Mouse (Mus musculus): ENCODE measurements around the gene Slc37a1.
"Not testable (repeated sequence)": the region's sequence is repeated elsewhere in the genome, so short reads cannot be mapped to it uniquely, and the experiment has no call there.

Gene Slc37a1

DNA sequence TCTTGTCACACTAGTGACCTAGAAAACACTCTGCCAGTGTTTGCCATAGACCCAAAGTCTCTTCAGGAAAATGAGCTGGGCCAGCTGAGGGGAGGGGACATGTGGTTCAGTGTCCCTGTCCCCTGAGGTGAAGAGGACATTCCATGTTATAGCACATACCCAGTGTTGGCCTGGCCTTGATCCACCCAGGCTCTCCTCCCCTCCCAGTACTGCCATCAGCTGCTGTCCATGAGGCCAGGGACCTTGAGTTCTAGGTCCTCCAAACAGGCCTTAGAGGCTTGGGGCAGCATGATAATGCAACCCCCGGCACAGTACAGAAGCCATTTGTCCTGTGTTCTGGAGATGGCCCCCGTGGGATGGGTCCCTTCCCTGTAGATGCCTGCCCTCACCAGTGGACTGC lies 53.2 kb downstream of the Slc37a1 start:
- ATAC-seq (ENCODE audit: insufficient number of reproducible peaks, low FRiP score, low TSS enrichment), result no peak

DNA sequence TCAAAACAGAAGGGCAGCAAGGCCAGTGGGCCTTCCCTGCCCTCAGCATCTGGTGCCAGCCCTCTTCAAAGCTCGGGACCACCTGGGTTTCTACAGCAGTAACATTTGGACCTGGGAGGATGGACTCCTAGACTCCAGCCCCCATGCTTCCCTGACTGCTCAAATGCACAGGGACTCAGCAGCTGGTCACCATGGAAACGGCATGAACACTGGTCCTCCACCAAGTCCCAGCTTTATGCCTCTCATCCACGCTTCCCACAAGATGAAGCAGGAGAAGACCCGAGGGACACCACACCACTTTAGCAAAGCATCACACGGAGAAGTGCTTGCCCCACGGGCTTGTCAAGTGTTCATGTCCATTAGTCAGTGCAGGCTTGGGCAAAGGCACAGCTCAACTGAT lies 55.6 kb downstream of the Slc37a1 start:
- ATAC-seq (ENCODE audit: insufficient number of reproducible peaks, low FRiP score, low TSS enrichment), result no peak

DNA sequence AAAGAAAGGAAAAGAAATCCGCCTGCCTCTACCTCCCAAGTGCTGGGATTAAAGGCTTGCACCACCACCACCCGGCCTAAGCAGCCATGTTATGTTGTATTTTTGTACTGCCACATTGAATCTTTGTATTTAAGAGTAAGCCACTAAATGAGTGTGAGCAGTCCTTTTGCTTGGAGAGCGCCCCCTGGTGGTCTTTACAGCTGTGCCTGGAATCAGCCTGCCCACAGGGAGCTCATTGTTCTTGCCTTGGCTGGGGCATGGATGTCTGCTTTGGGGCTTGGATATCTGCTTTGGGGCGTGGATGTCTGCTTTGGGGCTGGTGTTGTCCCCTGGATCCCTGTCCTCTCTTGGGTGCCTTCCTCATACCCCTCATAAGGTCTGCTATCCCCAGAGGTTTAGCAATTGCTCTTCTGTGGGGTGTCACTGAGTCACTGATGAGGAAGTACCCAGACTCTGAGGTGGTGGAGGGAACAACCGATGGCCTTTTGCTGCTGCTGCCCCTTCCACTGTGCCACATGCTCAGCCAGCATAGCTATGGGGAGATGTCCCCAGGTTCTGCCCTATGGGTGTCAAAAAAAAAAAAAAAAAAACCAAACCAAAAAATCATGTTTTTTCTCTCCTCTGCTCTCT lies 57.7 kb downstream of the Slc37a1 start:
- ATAC-seq (ENCODE audit: insufficient number of reproducible peaks, low FRiP score, low TSS enrichment), result peak; percentile 56; the same call in 1 of the 2 replicates

DNA sequence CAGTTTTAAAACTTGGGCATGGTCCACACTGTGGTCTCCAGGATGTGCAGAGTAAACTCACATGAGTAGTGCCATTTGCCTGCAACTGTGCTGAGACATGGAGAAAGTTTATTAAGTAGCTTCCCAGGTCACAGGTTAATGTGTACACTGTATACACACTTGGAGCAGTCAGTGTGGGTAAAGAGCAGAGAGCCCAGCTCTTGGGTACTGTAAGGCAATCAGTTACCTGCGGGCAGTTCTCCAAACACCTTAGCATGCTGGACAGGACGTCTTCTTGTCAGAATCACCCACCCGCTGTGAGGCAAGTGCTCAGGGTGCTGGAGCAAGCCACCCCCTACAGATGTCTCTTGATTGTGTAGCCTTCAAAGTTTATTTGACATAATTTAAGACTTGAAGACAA lies 58.2 kb downstream of the Slc37a1 start:
- no peak for ATAC-seq (ENCODE audit: insufficient number of reproducible peaks, low FRiP score, low TSS enrichment)

DNA sequence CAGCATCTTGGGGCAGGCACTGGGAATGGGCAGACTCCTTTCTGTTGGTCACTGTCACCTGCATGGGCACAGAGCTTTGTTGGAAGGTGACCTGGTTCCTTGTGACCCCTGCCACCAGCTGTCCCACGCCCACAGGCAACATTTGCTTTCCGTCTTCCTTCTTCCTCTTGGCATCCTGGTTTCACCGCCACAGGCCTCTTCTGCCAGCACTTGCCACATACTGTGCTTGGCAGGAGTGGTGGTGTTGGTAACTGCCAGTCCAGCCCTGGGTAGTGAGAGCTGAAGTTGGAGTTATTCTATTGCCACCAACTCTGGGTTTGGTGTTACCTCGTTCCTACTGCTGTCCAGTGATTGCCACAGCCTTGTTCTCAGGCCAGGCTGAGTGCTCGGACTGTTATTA lies 61.5 kb downstream of the Slc37a1 start:
- no peak for ATAC-seq (ENCODE audit: insufficient number of reproducible peaks, low FRiP score, low TSS enrichment)

DNA sequence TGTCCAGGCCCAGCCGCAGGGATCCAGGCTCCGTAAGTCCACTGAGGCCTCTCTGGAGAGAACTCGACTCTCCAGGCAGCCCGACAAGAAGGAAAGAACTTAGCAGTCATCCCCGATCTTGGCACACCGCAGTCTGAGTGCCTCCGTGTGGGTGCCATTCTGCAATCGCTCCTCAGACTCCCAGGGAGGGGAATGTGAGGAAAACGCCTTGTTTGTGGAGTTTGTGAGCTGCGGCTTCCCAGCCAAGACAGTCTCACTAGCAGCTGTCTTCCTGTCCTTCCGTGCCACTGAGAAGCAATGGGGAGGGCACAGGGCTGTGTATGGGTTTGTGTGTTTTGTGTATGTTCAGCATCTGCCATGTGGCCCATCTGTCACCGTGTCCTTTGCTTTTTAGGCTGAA lies 62.8 kb downstream of the Slc37a1 start:
- ATAC-seq (ENCODE audit: insufficient number of reproducible peaks, low FRiP score, low TSS enrichment), result no peak

DNA sequence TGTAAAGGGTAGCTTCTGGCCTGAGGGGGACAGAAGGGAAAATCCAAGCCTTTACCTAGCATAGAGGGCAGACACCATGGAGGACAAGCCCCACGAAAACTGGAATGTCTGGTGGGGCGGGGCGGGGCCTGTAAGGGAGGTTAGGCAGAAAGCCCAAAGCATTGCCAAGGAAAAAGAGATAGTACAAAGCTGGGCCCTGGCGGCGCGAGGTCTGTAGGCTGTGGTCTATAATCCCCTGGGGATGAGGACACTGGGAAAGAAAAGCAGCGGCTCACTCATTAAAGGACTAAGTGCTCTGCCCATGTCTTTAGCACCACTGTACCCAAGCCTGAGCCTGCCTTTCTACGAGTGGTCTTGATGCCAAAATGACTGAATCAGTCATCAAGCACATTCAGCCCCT lies 65.4 kb downstream of the Slc37a1 start:
- no peak for ATAC-seq (ENCODE audit: insufficient number of reproducible peaks, low FRiP score, low TSS enrichment)

DNA sequence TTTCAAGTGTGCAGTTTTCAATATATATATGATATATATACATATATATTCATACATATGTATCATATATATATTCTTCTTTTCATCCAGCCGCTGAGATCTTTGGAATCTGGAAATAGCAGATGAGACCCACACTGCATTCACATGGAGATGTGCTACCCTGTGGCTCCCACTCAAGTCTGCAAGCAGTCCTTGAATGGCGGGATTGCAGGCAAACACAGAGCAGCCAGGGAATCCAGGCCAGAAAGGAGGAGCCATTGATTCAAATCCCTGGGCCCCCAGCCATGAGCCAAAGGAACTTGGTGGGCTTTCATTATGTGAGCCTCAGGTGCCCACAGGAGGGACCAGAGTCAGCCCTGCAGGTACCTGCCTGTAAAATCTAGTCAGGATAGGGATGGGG lies 66.7 kb downstream of the Slc37a1 start:
- no peak for ATAC-seq (ENCODE audit: insufficient number of reproducible peaks, low FRiP score, low TSS enrichment)

DNA sequence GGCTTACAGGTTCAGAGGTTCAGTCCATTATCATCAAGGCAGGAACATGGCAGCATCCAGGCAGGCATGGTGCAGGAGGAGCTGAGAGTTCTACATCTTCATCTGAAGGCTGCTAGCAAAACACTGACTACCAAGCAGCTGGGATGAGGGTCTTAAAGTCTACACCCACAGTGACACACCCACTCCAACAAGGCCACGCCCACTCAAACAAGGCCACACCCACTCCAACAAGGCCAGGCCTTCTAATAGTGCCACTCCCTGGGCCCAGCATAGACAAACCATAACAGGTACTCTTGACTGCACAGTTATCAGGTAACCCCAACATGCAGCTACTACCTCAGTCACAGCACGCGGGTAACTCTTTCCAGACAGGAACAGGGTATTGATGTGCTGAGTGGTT lies 68.1 kb downstream of the Slc37a1 start:
- not testable (repeated sequence) for ATAC-seq (ENCODE audit: insufficient number of reproducible peaks, low FRiP score, low TSS enrichment)

DNA sequence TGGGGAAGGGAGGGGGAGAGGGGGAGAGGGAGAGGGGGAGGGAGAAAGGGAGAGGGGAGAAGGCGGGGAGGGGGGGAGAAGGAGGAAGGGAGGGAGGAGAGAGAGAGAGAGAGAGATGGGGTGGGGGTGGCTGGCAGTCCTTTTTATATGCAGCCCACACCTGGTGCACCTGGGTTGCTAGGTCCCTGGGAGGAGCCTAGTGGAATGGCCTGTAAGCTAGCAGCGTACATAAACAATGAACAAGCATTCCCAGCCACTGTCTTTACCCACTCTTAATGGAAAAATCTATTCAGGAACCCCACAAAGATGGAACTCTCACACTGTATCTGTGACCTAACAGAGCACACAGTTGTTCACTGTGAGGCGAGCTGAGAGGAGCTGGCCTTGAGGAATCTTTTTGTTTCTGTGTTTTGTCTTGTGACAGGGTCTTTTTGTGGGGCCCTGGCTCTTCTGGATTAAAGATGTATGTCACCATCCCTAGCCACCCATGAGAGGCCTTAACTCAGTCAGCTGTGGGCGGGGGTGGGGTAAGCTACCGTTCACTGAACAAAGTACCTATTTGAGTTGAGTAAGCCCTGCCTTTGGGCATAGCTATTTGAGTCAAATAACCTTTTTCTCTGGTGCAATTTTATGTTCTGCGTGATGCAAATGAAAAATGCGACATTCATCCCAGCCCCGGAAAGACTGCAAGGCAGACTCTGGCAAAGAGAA lies 69.4 kb downstream of the Slc37a1 start:
- ATAC-seq (ENCODE audit: insufficient number of reproducible peaks, low FRiP score, low TSS enrichment), result no peak

DNA sequence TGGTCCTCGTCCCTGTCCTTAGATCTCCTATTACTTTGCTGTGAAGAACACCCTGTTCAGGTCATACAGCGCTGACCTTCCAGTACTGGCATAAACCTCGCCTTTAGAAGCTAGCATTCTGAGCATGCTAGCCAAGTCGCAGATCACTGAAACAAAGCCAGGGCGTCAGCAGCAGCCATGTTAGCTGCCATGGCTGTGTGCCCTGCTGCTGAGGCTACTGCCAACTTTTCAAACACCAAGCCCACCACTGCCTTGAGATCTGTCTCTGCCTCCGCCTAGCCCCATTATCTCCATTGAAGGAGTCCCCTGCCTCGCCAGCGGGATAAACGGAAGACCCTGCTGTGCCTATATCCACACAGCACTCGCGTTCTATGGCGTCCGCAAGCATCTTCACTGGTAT lies 74.0 kb downstream of the Slc37a1 start:
- no peak for ATAC-seq (ENCODE audit: insufficient number of reproducible peaks, low FRiP score, low TSS enrichment)

DNA sequence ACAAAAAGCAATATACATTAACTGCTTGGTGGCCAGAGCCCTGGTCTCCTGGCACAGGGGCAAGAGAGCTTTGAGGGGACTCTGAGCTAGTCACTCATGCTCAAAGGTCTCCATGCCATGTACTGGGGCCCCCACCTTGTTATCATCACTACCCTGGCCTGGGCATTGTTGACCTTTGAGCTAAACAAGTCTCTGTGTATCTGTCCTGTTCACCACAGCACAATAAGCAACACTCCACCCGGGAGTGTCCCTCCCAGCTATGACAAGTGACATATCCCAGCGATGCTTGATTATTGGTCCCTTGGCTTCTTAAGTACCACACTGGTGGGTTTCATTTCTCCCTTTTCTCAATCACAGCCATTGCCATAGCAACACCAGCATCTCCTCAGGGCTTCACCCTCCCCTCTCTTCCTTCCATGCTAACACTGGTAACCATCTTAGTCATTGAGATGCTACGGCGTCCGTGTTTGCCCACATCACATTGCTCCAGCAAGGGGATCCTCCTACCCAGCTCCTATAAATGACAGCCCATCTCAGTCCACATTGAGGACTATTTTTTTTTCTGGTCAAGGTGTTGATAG lies 79.1 kb downstream of the Slc37a1 start:
- no peak for ATAC-seq (ENCODE audit: insufficient number of reproducible peaks, low FRiP score, low TSS enrichment)

DNA sequence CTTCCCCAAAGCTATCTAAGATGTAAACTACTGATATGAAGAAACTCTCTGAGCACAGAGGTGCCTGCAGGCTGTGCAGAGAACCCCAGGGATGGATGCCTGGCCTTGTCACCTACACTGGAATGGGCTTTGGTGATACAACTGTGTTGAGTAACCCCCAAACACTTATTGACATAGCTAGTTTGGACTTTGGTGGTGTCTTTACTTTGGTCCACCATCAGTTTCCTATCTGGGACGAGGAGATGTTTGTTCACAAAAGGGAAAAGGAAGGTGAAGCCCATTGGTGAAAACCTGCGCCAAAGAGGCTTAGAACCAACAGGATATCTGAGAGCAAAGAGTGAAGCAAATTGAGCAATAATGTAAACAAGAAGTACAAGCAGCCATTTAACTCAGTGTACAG lies 83.6 kb downstream of the Slc37a1 start:
- no peak for ATAC-seq (ENCODE audit: insufficient number of reproducible peaks, low FRiP score, low TSS enrichment)

DNA sequence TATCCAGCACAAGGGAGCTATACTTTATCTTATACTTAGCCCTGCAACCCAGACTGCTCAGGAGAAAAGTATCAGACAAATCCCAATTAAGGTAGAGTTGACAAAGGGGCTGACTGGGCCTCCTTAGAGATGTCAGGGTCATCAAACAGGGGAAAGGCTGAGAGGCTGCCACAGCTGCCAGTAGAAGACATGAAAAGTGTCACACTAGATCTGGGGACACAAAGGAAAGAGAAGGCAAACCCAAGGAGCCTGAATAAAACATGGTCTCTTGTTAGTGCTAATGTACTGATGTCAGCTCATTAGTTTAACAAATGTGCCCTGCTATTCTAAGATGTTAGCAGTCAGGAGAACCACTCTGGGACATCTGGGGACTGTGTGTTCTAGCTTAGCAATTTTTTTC lies 84.3 kb downstream of the Slc37a1 start:
- ATAC-seq (ENCODE audit: insufficient number of reproducible peaks, low FRiP score, low TSS enrichment), result no peak

DNA sequence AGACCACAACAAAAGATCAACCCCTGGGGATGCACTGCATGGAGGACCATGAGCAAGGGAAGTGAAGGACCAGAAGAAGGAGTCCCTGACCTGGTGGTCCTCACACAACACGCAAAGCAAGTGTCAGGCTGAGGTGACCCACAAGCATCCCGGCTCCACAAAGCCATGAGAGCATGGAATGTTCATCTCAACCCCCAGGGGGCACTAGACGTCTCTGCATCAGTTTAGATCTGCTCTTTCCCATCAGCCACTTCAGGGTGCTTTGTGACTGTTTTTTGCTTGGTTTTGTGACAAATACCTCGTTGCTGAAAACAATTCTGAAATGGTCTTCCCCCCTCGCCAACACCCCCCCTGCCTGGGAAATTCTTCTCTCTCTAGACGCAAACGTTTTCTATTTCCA lies 91.4 kb downstream of the Slc37a1 start:
- ATAC-seq (ENCODE audit: insufficient number of reproducible peaks, low FRiP score, low TSS enrichment), result peak; percentile 82; the same call in 1 of the 2 replicates

DNA sequence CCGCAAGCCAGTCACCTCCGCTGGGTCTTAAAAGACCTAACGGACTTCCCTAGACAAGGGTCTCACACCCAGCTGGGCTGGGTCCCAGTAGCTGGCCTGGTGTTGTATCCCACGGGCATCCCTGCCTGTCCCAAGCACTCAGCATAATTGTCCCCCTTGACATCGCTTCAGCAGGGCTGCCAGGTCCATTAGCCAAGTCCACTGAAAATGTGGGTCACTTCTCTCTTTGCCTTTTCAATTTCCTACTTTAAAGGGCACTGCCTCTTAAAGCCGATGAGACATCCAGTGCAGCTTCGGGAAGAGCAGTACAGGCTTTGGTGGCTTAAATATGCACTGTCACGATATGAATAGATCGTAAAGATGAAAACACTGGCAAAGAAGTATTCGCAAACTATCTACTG lies 91.8 kb downstream of the Slc37a1 start:
- ATAC-seq (ENCODE audit: insufficient number of reproducible peaks, low FRiP score, low TSS enrichment), result peak; percentile 72; the same call in 1 of the 2 replicates

DNA sequence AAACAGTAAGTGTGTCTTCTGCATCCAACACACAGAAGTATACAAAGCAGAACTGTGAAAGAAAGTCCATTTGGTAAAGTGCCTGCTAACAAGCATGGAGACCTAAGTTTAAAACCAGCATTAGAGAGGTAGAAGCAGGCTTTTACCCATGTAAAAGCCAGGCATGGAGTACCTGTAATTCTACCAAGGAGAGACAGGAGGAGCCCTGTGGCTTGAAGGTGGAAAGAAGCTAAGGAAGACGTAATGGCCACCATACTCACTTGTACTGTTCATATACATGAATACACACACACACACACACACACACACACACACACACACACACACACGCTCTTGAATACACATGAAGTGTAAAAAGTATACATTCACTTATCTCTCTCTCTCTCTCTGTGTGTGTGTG lies 92.5 kb downstream of the Slc37a1 start:
- no peak for ATAC-seq (ENCODE audit: insufficient number of reproducible peaks, low FRiP score, low TSS enrichment)

DNA sequence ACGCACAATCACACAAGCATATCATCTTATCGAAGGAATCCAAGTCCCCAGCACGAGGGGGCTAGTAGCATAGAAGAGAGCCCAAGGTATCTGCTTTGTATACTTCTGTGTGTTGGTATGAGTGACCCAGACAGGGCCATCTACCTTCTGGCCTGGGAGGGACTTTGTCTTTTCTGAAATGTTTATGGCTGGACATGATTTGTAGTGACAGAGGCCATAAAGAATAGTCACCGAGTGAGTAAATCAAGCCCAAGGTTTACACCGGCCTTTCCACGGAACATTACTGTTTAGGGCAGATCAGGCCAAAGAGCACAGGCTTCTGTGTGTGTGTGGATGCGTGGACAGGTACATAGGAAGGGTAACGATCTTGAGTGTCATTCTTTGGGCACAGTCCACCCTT lies 93.3 kb downstream of the Slc37a1 start:
- no peak for ATAC-seq (ENCODE audit: insufficient number of reproducible peaks, low FRiP score, low TSS enrichment)

DNA sequence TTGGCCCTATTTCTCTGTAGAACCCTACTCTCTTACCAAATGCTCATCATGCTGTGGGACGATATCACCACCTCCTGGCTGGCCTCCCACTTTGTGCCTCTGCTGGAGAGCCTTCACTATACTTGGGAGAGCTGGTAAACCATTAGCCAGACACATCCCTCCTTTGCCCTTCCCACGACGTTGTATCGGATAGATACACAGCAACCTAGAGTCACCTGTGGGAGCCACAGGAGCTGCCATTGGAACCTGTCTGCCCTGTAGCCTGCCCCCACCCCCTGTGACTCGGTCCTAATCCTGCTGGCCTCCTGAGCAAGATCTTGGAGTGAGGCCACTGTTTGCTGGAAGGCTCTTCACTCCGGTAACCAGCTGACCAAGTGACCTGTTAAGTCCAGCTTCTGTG lies 96.7 kb downstream of the Slc37a1 start:
- no peak for ATAC-seq (ENCODE audit: insufficient number of reproducible peaks, low FRiP score, low TSS enrichment)

DNA sequence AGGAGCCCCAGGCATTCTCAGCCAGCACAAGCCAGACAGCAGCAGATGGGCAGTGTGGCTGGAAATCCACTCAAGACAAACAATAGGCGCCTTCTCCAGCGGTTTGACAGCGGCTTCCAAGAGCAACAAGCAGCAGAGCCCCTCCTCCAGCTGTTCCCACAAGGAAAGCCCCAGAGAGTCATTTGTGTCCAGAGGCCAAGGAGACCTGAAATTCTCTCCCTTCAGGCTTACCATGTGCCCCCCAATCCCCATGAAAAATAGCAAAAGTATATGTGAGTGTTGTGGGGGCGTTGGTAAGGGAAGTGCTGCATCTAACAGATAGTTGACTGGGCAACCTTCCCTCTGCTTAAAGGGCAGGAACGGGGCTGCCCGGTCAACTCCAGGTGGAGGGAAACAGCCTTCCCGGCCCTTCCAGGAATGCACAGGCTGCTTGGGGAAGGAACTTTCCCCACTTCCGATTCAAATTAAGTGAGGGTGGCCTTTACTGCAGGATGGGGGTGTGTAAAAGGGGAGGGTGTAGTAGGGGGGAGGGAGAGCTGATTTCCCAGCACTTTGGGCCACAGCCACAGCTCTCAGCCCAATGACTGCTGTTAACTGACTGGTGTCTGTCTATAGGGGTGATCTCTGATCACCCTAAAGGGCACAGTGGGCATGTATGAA lies 98.5 kb downstream of the Slc37a1 start:
- no peak for ATAC-seq (ENCODE audit: insufficient number of reproducible peaks, low FRiP score, low TSS enrichment)
